Mouse (Mus musculus) heart, postnatal 10 days (tissue): ENCODE measurements around the gene Ggt5. TPM values are rescaled to one million over a fixed set of nuclear protein-coding genes. Genes with fewer than 3 reads are reported as not detected.
A peak's percentile ranks its signal among the peaks of the same experiment; 100 is the strongest.

Source experiments
- DNase-seq, 2 experiments: peaks; one replicate each; pipeline ENCODE4 v3.0.0; 2021
- intact Hi-C: fragments of 180-260 bp; cut with DNase I; formaldehyde crosslinking; loops from one replicate; pipeline ENCODE4 v1.15.1; 2025
- total RNA-seq, 2 experiments: library from RNA; stranded (reverse); gene quantifications; 2 replicates each; pipeline ENCODE4 v1.2.3; 2021

Ggt5 gene
- total RNA-seq, 2 experiments from 2014 or later, result 6.8 to 8.7 TPM

- peak; percentile 82 to 87 for DNase-seq
- intact Hi-C loops, result no loop called here
Observed at GRCm38 (mm10) chr10:75647362-75647761, 58.2 kb downstream of the Ggt5 start.

- no peak for DNase-seq
- intact Hi-C loops, result no loop called here
Observed at GRCm38 (mm10) chr10:75648091-75648490, 59.0 kb downstream of the Ggt5 start.

GRCm38 (mm10) chr10:75649001-75649400 is 59.9 kb downstream of the Ggt5 start:
- intact Hi-C loops, result no loop called here
- DNase-seq, result no peak

GRCm38 (mm10) chr10:75649406-75649995 is 60.4 kb downstream of the Ggt5 start:
- DNase-seq, result no peak
- intact Hi-C loops, result no loop called here

- intact Hi-C loops, result no loop called here
- no peak for DNase-seq
Observed at GRCm38 (mm10) chr10:75650306-75650902, 61.3 kb downstream of the Ggt5 start.

- intact Hi-C loops, result no loop called here
- no peak for DNase-seq
Observed at GRCm38 (mm10) chr10:75651381-75652068, 62.4 kb downstream of the Ggt5 start.

- no peak for DNase-seq
- intact Hi-C loops, result no loop called here
Observed at GRCm38 (mm10) chr10:75654053-75654452, 64.9 kb downstream of the Ggt5 start.

GRCm38 (mm10) chr10:75657165-75657564 is 68.0 kb downstream of the Ggt5 start:
- intact Hi-C loops, result no loop called here
- DNase-seq, result no peak

- intact Hi-C loops, result no loop called here
- no peak for DNase-seq
Observed at GRCm38 (mm10) chr10:75657772-75658171, 68.6 kb downstream of the Ggt5 start.

GRCm38 (mm10) chr10:75661381-75661780 is 72.2 kb downstream of the Ggt5 start:
- intact Hi-C loops, result no loop called here
- DNase-seq, result peak in 1 of 2 experiments; percentile 46

- intact Hi-C loops, result no loop called here
- no peak for DNase-seq
Observed at GRCm38 (mm10) chr10:75661876-75662275, 72.7 kb downstream of the Ggt5 start.

- no peak for DNase-seq
- intact Hi-C loops, result no loop called here
Observed at GRCm38 (mm10) chr10:75662575-75662974, 73.4 kb downstream of the Ggt5 start.

GRCm38 (mm10) chr10:75664673-75665270 is 75.6 kb downstream of the Ggt5 start:
- no peak for DNase-seq
- intact Hi-C loops, result no loop called here

- intact Hi-C loops, result no loop called here
- no peak for DNase-seq
Observed at GRCm38 (mm10) chr10:75666451-75667030, 77.4 kb downstream of the Ggt5 start.

Other genes starting within 250 kb of the Ggt5 start
- gene Upb1, start 188.2 kb upstream of the Ggt5 start, total RNA-seq, result under 1 TPM; 0.17 to 0.24 TPM
- gene Snrpd3, start 71.8 kb upstream of the Ggt5 start, total RNA-seq, result 10 to 100 TPM; 67.9 to 75.9 TPM
- 10 to 100 TPM; 42.8 to 44.0 TPM for gene Gucd1, start 71.4 kb upstream of the Ggt5 start, total RNA-seq
- gene Lrrc75b, start 29.0 kb upstream of the Ggt5 start, total RNA-seq, result 1 to 10 TPM; 1.0 to 1.2 TPM
- not detected for gene Ggt1, start 27.7 kb upstream of the Ggt5 start, total RNA-seq
- 1 to 10 TPM; 2.8 to 3.4 TPM for gene Susd2, start 54.7 kb downstream of the Ggt5 start, total RNA-seq
- 10 to 100 TPM; 26.0 to 33.6 TPM for gene Cabin1, start 175.0 kb downstream of the Ggt5 start, total RNA-seq
- 10 to 100 TPM; 29.6 to 49.2 TPM for gene Ddt, start 184.1 kb downstream of the Ggt5 start, total RNA-seq
- not detected for gene Gm20441, start 191.6 kb downstream of the Ggt5 start, total RNA-seq
- 1 to 10 TPM; 1.9 to 3.0 TPM for gene Gstt3, start 192.1 kb downstream of the Ggt5 start, total RNA-seq
- gene Gstt1, start 209.2 kb downstream of the Ggt5 start, total RNA-seq, result 1 to 10 TPM; 5.9 to 7.9 TPM
- gene Gstt4, start 233.2 kb downstream of the Ggt5 start, total RNA-seq, result not detected
- gene Gstt2, start 248.1 kb downstream of the Ggt5 start, total RNA-seq, result 10 to 100 TPM; 10.1 to 12.7 TPM